Mouse (Mus musculus): ENCODE data around the gene Bcorl1. TPM values are rescaled to one million over a fixed set of nuclear protein-coding genes. Genes with fewer than 3 reads are reported as not detected.

Gene Bcorl1
- polyA plus RNA-seq, 1 experiment from 2014 or later = 5.1 TPM

DNA sequence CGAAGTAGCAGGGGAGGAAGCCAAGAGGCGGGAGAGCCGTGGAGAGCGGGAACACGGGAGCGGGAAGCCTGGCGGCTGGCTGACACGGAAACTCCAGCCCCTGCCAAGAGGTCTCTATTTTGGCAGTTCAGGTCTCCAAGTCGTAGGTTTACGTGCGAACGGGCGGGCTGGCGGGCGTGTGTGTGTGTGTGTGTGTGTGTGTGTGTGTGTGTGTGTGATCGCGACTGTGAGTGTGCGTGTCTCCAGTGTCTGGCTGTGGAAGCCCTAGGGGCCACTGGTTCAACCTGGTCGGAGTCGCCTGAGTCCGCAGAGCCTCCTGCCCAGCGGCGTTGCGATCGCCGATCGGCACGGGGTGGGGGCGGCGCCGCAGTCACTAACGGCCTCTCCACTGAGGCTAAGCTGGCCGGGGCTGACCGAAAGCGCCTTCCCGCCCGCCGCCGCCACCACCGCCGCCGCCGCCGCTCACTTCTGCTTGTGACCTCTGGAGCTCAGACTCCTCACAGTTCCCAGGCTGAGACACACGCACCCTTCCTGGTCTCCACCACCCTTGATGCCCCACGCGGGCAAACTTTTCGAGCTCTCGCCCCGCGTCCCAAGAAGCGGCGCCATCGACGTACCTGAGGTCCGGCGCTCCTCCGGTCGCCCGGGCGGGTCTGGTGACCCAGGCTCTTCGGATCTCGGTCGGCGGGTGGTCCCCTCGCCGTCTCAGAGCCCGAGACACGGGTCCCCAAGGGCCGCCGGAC lies 111.9 kb downstream of the Bcorl1 start:
- Histone ChIP-seq H3K4me3 (replicated peaks) (peak overlapping the region; percentile 57), H3K4me2 (replicated peaks) (peak overlapping the region; percentile 62), H3K9ac (peak overlapping the region; percentile 72), H3K27me3 (replicated peaks) (no peaks in the 10 kb centered on the region), H3K9me3 (no peaks in the 10 kb centered on the region), H3K4me1 (replicated peaks) (0 out of 2 replicates have a peak, but pooled peaks cover 7% of the 10 kb centered on the region), H3K36me3 (no peaks in the 10 kb centered on the region), H3K27ac (peak overlapping the region; percentile 79)
- 23% methylated on average over 70 of the region's 71 CpGs for WGBS
- peak; percentile 14; the same call in 1 of the 2 replicates for ATAC-seq

DNA sequence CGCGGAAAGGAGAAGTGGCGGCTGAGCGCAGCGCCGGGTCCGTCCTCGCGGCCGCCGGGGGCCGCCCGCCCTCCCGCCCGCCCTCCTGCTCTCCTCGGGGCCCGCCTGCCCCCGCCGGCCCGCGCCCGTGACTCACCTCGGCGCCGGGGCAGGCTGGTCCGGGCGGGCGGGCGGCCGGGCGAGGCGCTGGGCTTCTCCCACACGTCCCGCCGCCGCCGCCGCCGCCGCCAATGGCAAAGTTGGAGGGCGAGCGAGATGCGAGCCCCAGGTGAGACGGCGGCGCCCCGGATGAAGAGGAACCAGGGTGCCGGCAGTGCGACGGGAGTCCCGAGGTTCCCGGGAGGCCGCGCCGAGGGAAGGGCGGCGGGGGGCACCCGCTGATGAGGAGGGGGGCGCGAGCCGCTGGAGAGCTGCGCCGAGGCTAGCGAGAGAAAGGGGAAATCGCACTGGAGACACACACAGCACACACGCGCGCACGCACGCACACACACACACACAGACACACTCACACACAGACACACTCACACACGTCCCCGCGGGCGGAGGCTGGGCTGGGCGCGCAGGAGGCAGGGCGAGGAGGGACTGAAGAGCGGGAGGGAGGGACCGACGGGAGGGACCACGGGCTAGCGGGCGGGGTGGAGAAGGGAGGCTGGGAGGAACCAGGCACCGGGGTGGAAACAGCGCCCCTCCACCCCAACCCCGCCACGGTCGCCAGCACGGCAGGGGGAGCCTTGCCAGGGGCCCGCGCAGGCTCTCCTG lies 112.8 kb downstream of the Bcorl1 start:
- H3K27ac ChIP-seq = peak overlapping the region; percentile 79
- peak; percentile 93 for ATAC-seq
- WGBS = 16% methylated on average over 42 of the region's 91 CpGs
- H3K9ac ChIP-seq = peak overlapping the region; percentile 72
- 0 out of 2 replicates have a peak, but pooled peaks cover 7% of the 10 kb centered on the region for H3K4me1 ChIP-seq (replicated peaks)
- H3K4me2 ChIP-seq (replicated peaks) = peak overlapping the region; percentile 62
- peak overlapping the region; percentile 57 for H3K4me3 ChIP-seq (replicated peaks)
- H3K36me3 ChIP-seq = no peaks in the 10 kb centered on the region
- no peaks in the 10 kb centered on the region for H3K9me3 ChIP-seq
- no peaks in the 10 kb centered on the region for H3K27me3 ChIP-seq (replicated peaks)

DNA sequence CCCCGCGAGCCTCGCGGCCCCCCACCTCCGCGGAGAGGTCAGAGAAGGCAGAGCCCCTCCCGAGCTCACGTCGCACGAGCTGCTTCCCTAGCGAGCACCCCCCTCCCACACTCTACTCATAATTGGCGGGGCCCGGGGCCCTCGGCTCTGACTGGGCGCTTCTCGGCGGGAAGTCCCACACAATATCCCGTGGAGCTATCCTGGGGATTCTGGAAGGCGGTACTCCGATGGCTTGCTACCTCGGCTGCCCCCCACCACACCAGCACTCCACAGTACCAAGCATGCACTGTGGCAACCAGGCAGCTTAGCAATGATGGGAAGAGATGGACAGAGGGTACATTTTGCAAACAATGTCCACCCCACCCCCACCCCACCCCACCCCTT lies 113.3 kb downstream of the Bcorl1 start:
- Histone ChIP-seq H3K9ac (peak overlapping the region; percentile 72), H3K4me3 (replicated peaks) (peak overlapping the region; percentile 57), H3K27me3 (replicated peaks) (no peaks in the 10 kb centered on the region), H3K4me2 (replicated peaks) (peak overlapping the region; percentile 62), H3K4me1 (replicated peaks) (0 out of 2 replicates have a peak, but pooled peaks cover 7% of the 10 kb centered on the region), H3K36me3 (no peaks in the 10 kb centered on the region), H3K9me3 (no peaks in the 10 kb centered on the region), H3K27ac (peak overlapping the region; percentile 71)
- whole genome bisulfite sequencing = 14% methylated on average over 10 of the region's 21 CpGs
- ATAC-seq = peak; percentile 72

DNA sequence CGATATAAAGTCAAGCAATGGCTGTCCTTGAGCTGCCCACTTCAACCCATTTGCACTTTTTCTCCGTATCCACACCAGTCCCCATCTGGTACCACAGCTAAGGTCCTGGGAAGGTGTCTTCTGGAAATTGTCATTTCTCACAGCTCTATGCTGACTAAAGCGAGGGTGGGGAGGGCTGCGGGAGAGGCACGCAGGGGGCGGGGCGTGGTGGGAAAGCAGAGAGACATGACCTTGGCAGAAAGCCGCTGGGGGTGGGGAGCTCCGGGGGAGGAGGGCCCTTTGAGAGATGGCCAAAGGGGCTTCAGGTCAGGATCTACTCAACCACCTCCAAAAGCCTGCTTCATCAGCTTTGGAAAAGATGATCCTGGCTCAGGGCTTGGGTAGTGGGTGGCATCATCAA lies 113.9 kb downstream of the Bcorl1 start:
- peak overlapping the region; percentile 62 for H3K4me2 ChIP-seq (replicated peaks)
- peak overlapping the region; percentile 57; the same call in 1 of the 2 replicates for H3K4me3 ChIP-seq (replicated peaks)
- no peaks in the 10 kb centered on the region for H3K9me3 ChIP-seq
- no peaks in the 10 kb centered on the region for H3K27me3 ChIP-seq (replicated peaks)
- ATAC-seq = peak; percentile 10
- H3K9ac ChIP-seq = no peak overlapping the region
- no peak overlapping the region for H3K27ac ChIP-seq
- 0 out of 2 replicates have a peak, but pooled peaks cover 7% of the 10 kb centered on the region for H3K4me1 ChIP-seq (replicated peaks)
- H3K36me3 ChIP-seq = no peaks in the 10 kb centered on the region
- 17% methylated on average over 9 of the region's 9 CpGs for WGBS

DNA sequence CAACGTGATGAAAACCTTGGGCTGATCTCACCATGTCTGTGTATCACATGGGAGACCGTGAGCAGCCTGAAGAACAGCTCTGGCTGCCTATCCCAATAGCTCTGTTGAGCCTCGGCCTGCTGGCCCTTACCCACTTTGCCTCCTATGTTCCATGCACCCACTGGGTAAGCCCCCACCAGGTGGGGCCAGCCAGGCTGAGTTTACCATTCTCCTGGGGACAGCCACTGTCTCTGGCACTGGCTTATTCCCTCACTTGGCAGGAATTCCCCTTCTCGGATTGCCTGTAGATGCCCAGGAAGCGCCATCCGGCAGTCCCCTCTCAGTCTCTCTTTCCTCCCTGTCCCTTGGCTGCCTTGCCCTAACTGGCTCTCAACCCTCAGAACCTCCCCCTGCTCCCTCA lies 115.8 kb downstream of the Bcorl1 start:
- no peak overlapping the region for H3K9ac ChIP-seq
- H3K27me3 ChIP-seq (replicated peaks) = no peaks in the 10 kb centered on the region
- H3K4me3 ChIP-seq (replicated peaks) = no peak overlapping the region
- 0 out of 2 replicates have a peak, but pooled peaks cover 4% of the 10 kb centered on the region for H3K4me1 ChIP-seq (replicated peaks)
- no peak overlapping the region for H3K4me2 ChIP-seq (replicated peaks)
- ATAC-seq = no peak
- H3K27ac ChIP-seq = no peak overlapping the region
- H3K9me3 ChIP-seq = no peaks in the 10 kb centered on the region
- 73% methylated on average over 6 of the region's 6 CpGs for WGBS
- H3K36me3 ChIP-seq = no peaks in the 10 kb centered on the region

Other genes with a start within 250 kb of the Bcorl1 start
- gene Xpnpep2, start 232.6 kb upstream of the Bcorl1 start, polyA plus RNA-seq (2015; fragmentation: Nextera tagmentation; extraction: Ambion mirVana) = 3.4 and 4.0 TPM in 2 replicates
- 3.1 and 3.4 TPM in 2 replicates for gene Sash3, start 194.9 kb upstream of the Bcorl1 start, polyA plus RNA-seq (2015; fragmentation: Nextera tagmentation; extraction: Ambion mirVana)
- 8.2 and 9.1 TPM in 2 replicates for gene Zdhhc9, start 132.5 kb upstream of the Bcorl1 start, polyA plus RNA-seq (2015; fragmentation: Nextera tagmentation; extraction: Ambion mirVana)
- gene Utp14a, start 84.5 kb upstream of the Bcorl1 start, polyA plus RNA-seq (2015; fragmentation: Nextera tagmentation; extraction: Ambion mirVana) = 15.4 and 16.4 TPM in 2 replicates
- 13.0 and 13.9 TPM in 2 replicates for gene Elf4, start 121.8 kb downstream of the Bcorl1 start, polyA plus RNA-seq (2015; fragmentation: Nextera tagmentation; extraction: Ambion mirVana)
- gene Aifm1, start 172.2 kb downstream of the Bcorl1 start, polyA plus RNA-seq (2015; fragmentation: Nextera tagmentation; extraction: Ambion mirVana) = 95.1 and 102 TPM in 2 replicates
- gene Rab33a, start 177.9 kb downstream of the Bcorl1 start, polyA plus RNA-seq (2015; fragmentation: Nextera tagmentation; extraction: Ambion mirVana) = 5.5 and 7.4 TPM in 2 replicates

Measured in intestine, embryonic 15.5 days (tissue).